Mouse (Mus musculus) midbrain, embryonic 14.5 days (tissue): ENCODE measurements around the gene H6pd. TPM values are rescaled to one million over a fixed set of nuclear protein-coding genes. Genes with fewer than 3 reads are reported as not detected.
"Not testable (repeated sequence)": the region's sequence is repeated elsewhere in the genome, so short reads cannot be mapped to it uniquely, and the experiment has no call there.

Source experiments
- ATAC-seq: fragments of 200-750 bp; cut with Nextera tagmentation; 2 replicates; pipeline ENCODE4 v1.8.0; 2017; ENCODE audit warnings: moderate number of reproducible peaks, moderate library complexity; ENCODE audit not compliant: low FRiP score, low TSS enrichment
- DNase-seq: peaks from one replicate; pipeline ENCODE4 v3.0.0-alpha.2; 2015
- H3K27ac ChIP-seq: fragments of 300-500 bp; sonication (generic); replicated peaks from 2 replicates; pipeline ENCODE4 v1.5.1; 2014; ENCODE audit warnings: mild to moderate bottlenecking, low read depth, low read length, moderate library complexity
- H3K27me3 ChIP-seq: fragments of 300-500 bp; sonication (generic); 2 replicates; pipeline ENCODE4 v1.6.1; 2014; ENCODE audit warnings: low read length, control low read depth, mixed read lengths; ENCODE audit not compliant: control insufficient read depth, insufficient read depth
- H3K36me3 ChIP-seq: fragments of 300-500 bp; sonication (generic); 2 replicates; pipeline ENCODE4 v1.6.1; 2014; ENCODE audit warnings: low read length, control low read depth; ENCODE audit not compliant: control insufficient read depth, insufficient read depth
- H3K4me1 ChIP-seq: fragments of 300-500 bp; sonication (generic); 2 replicates; pipeline ENCODE4 v1.6.1; 2014; ENCODE audit warnings: mild to moderate bottlenecking, antibody characterized with exemption, low read length, control low read depth; ENCODE audit not compliant: control insufficient read depth, insufficient read depth
- H3K4me2 ChIP-seq: fragments of 300-500 bp; sonication (generic); 2 replicates; pipeline ENCODE4 v1.6.1; 2014; ENCODE audit warnings: mild to moderate bottlenecking, low read length, moderate library complexity
- H3K4me3 ChIP-seq: fragments of 300-500 bp; sonication (generic); replicated peaks from 2 replicates; pipeline ENCODE4 v1.5.1; 2014; ENCODE audit warnings: low read depth, low read length
- H3K9ac ChIP-seq: fragments of 300-500 bp; sonication (generic); replicated peaks from 2 replicates; pipeline ENCODE4 v1.6.1; 2014; ENCODE audit warnings: mild to moderate bottlenecking, low read length, moderate library complexity
- H3K9me3 ChIP-seq: fragments of 300-500 bp; sonication (generic); 2 replicates; pipeline ENCODE4 v1.6.1; 2016; ENCODE audit warnings: low read length, control low read depth, mixed read lengths; ENCODE audit not compliant: control insufficient read depth
- WGBS: fragments of 180-500 bp; shearing (Covaris S2); extraction: QIAGEN DNeasy Blood & Tissue Kit; methylation state at CpG from one replicate; pipeline ENCODE4 v1.1.7; 2014; 5-methylcytosine and 5-hydroxymethylcytosine counted together
- polyA plus RNA-seq: library from polyadenylated mRNA; unstranded; fragments of >200 nt; fragmentation: Nextera tagmentation; extraction: Ambion mirVana; gene quantifications from 2 replicates; pipeline ENCODE4 v1.2.1, GENCODE M21; 2014

Gene H6pd
- polyA plus RNA-seq, 1 experiment from 2014 or later: 1.7 TPM

GRCm38 (mm10) chr4:150048038-150048437 lies 39.2 kb upstream of the H6pd start:
- Histone ChIP-seq H3K4me3 (peak overlapping the region; percentile 39), H3K27me3 (peaks cover 42% of the 10 kb centered on the region), H3K9me3 (no peaks in the 10 kb centered on the region), H3K27ac (no peak overlapping the region), H3K9ac (no peak overlapping the region), H3K4me1 (peaks cover 16% of the 10 kb centered on the region), H3K4me2 (peak overlapping the region; percentile 74), H3K36me3 (no peaks in the 10 kb centered on the region)
- ATAC-seq (no peak), DNase-seq (peak; percentile 72)
- WGBS: 0% methylated on average over 20 of the region's 20 CpGs

- Histone ChIP-seq H3K4me2 (no peak overlapping the region), H3K27ac (no peak overlapping the region), H3K4me3 (no peak overlapping the region), H3K27me3 (peaks cover 23% of the 10 kb centered on the region), H3K36me3 (no peaks in the 10 kb centered on the region), H3K4me1 (peaks cover 11% of the 10 kb centered on the region), H3K9me3 (no peaks in the 10 kb centered on the region), H3K9ac (no peak overlapping the region)
- ATAC-seq: no peak
- DNase-seq: no peak
- 95% methylated on average over 9 of the region's 9 CpGs for WGBS
Observed at GRCm38 (mm10) chr4:150043591-150043990, 34.8 kb upstream of the H6pd start.

- no peak for ATAC-seq
- 79% methylated on average over 10 of the region's 10 CpGs for WGBS
- H3K4me2 ChIP-seq: no peak overlapping the region
- H3K36me3 ChIP-seq: no peaks in the 10 kb centered on the region
- no peak for DNase-seq
- H3K9ac ChIP-seq: no peak overlapping the region
- 0 out of 2 replicates have a peak, but pooled peaks cover 9% of the 10 kb centered on the region for H3K27me3 ChIP-seq
- no peaks in the 10 kb centered on the region for H3K9me3 ChIP-seq
- H3K27ac ChIP-seq: no peak overlapping the region
- no peaks in the 10 kb centered on the region for H3K4me1 ChIP-seq
- H3K4me3 ChIP-seq: no peak overlapping the region
Observed at GRCm38 (mm10) chr4:150041346-150042110, 32.7 kb upstream of the H6pd start.

GRCm38 (mm10) chr4:150040856-150041255 lies 32.0 kb upstream of the H6pd start:
- not testable (repeated sequence) for DNase-seq, H3K4me3 ChIP-seq, H3K9me3 ChIP-seq, ATAC-seq, H3K27ac ChIP-seq, H3K9ac ChIP-seq, H3K27me3 ChIP-seq, H3K4me1 ChIP-seq, H3K4me2 ChIP-seq, H3K36me3 ChIP-seq
- 61% methylated on average over 1 of the region's 1 CpGs for WGBS

- no peak for ATAC-seq
- Histone ChIP-seq H3K27me3 (peaks cover 2% of the 10 kb centered on the region), H3K4me1 (no peaks in the 10 kb centered on the region), H3K36me3 (no peaks in the 10 kb centered on the region), H3K27ac (no peak overlapping the region), H3K4me2 (no peak overlapping the region), H3K4me3 (no peak overlapping the region), H3K9me3 (no peaks in the 10 kb centered on the region), H3K9ac (no peak overlapping the region)
- no peak for DNase-seq
- 84% methylated on average over 9 of the region's 9 CpGs for WGBS
Observed at GRCm38 (mm10) chr4:150040003-150040581, 31.3 kb upstream of the H6pd start.

GRCm38 (mm10) chr4:150038533-150038932 lies 29.7 kb upstream of the H6pd start:
- H3K4me2 ChIP-seq: no peak overlapping the region
- H3K9ac ChIP-seq: no peak overlapping the region
- no peak overlapping the region for H3K4me3 ChIP-seq
- DNase-seq: no peak
- H3K27ac ChIP-seq: no peak overlapping the region
- no peaks in the 10 kb centered on the region for H3K9me3 ChIP-seq
- no peaks in the 10 kb centered on the region for H3K36me3 ChIP-seq
- H3K27me3 ChIP-seq: peaks cover 18% of the 10 kb centered on the region
- ATAC-seq: no peak
- WGBS: 88% methylated on average over 7 of the region's 7 CpGs
- 0 out of 2 replicates have a peak, but pooled peaks cover 3% of the 10 kb centered on the region for H3K4me1 ChIP-seq

- ATAC-seq (no peak), DNase-seq (no peak)
- Histone ChIP-seq H3K27ac (no peak overlapping the region), H3K9ac (no peak overlapping the region), H3K4me2 (no peak overlapping the region), H3K4me3 (no peak overlapping the region), H3K4me1 (0 out of 2 replicates have a peak, but pooled peaks cover 9% of the 10 kb centered on the region), H3K36me3 (no peaks in the 10 kb centered on the region), H3K9me3 (no peaks in the 10 kb centered on the region), H3K27me3 (peaks cover 42% of the 10 kb centered on the region)
- WGBS: 90% methylated on average over 6 of the region's 6 CpGs
Observed at GRCm38 (mm10) chr4:150036094-150036493, 27.3 kb upstream of the H6pd start.

GRCm38 (mm10) chr4:150035280-150035679 lies 26.5 kb upstream of the H6pd start:
- Histone ChIP-seq H3K4me3 (no peak overlapping the region), H3K9ac (no peak overlapping the region), H3K27me3 (peaks cover 50% of the 10 kb centered on the region), H3K4me1 (peaks cover 16% of the 10 kb centered on the region; the same call in 1 of the 2 replicates), H3K36me3 (no peaks in the 10 kb centered on the region), H3K4me2 (no peak overlapping the region), H3K9me3 (no peaks in the 10 kb centered on the region), H3K27ac (no peak overlapping the region)
- 16% methylated on average over 10 of the region's 10 CpGs for WGBS
- ATAC-seq (no peak), DNase-seq (peak; percentile 95)

GRCm38 (mm10) chr4:150033261-150033671 lies 24.4 kb upstream of the H6pd start:
- DNase-seq: peak; percentile 52
- H3K4me3 ChIP-seq: peak overlapping the region; percentile 26; the same call in 1 of the 2 replicates
- under 1% methylated on average over 31 of the region's 31 CpGs for WGBS
- H3K4me1 ChIP-seq: peaks cover 16% of the 10 kb centered on the region; the same call in 1 of the 2 replicates
- peak overlapping the region; percentile 50 for H3K4me2 ChIP-seq
- no peak overlapping the region for H3K27ac ChIP-seq
- ATAC-seq: no peak
- H3K9ac ChIP-seq: no peak overlapping the region; the same call in 1 of the 2 replicates
- H3K36me3 ChIP-seq: no peaks in the 10 kb centered on the region
- peaks cover 69% of the 10 kb centered on the region for H3K27me3 ChIP-seq
- no peaks in the 10 kb centered on the region for H3K9me3 ChIP-seq
